Mouse (Mus musculus): ENCODE data around the gene Fam72a. TPM values are rescaled to one million over a fixed set of nuclear protein-coding genes. Genes with fewer than 3 reads are reported as not detected.

Gene Fam72a
- polyA plus RNA-seq, 1 experiment from 2014 or later, result 3.0 TPM

- Histone ChIP-seq H3K9me3 (ENCODE audit: control insufficient read depth, low read length) (no peaks in the 10 kb centered on the region), H3K27ac (ENCODE audit: low read depth, low read length) (no peak overlapping the region), H3K4me2 (ENCODE audit: low read depth) (no peak overlapping the region), H3K4me3 (ENCODE audit: low read depth, low read length) (no peak overlapping the region), H3K4me1 (ENCODE audit: control insufficient read depth, insufficient read depth, low read length) (no peaks in the 10 kb centered on the region), H3K9ac (ENCODE audit: low read length) (no peak overlapping the region), H3K36me3 (ENCODE audit: control insufficient read depth, insufficient read depth, low read length) (no peaks in the 10 kb centered on the region), H3K27me3 (ENCODE audit: control insufficient read depth, insufficient read depth, low read length) (no peaks in the 10 kb centered on the region)
- no peak for DNase-seq (ENCODE audit: low spot score)
- ATAC-seq (ENCODE audit: insufficient read depth, low FRiP score, low TSS enrichment), result no peak
- WGBS, result 84% methylated on average over 4 of the region's 4 CpGs
These were observed 33.5 kb upstream of the Fam72a start for GRCm38 (mm10) chr1:131493966-131494898.

GRCm38 (mm10) chr1:131498231-131498630, 29.5 kb upstream of the Fam72a start:
- H3K27me3 ChIP-seq (ENCODE audit: control insufficient read depth, insufficient read depth, low read length), result no peaks in the 10 kb centered on the region
- no peaks in the 10 kb centered on the region for H3K36me3 ChIP-seq (ENCODE audit: control insufficient read depth, insufficient read depth, low read length)
- H3K27ac ChIP-seq (ENCODE audit: low read depth, low read length), result no peak overlapping the region
- H3K4me2 ChIP-seq (ENCODE audit: low read depth), result no peak overlapping the region
- no peaks in the 10 kb centered on the region for H3K4me1 ChIP-seq (ENCODE audit: control insufficient read depth, insufficient read depth, low read length)
- 97% methylated on average over 1 of the region's 1 CpGs for WGBS
- no peaks in the 10 kb centered on the region for H3K9me3 ChIP-seq (ENCODE audit: control insufficient read depth, low read length)
- DNase-seq (ENCODE audit: low spot score), result no peak
- no peak for ATAC-seq (ENCODE audit: insufficient read depth, low FRiP score, low TSS enrichment)
- H3K4me3 ChIP-seq (ENCODE audit: low read depth, low read length), result no peak overlapping the region
- H3K9ac ChIP-seq (ENCODE audit: low read length), result no peak overlapping the region

GRCm38 (mm10) chr1:131501681-131502080, 26.0 kb upstream of the Fam72a start:
- Histone ChIP-seq H3K9me3 (ENCODE audit: control insufficient read depth, low read length) (no peaks in the 10 kb centered on the region), H3K27ac (ENCODE audit: low read depth, low read length) (no peak overlapping the region), H3K4me3 (ENCODE audit: low read depth, low read length) (no peak overlapping the region), H3K4me2 (ENCODE audit: low read depth) (no peak overlapping the region), H3K4me1 (ENCODE audit: control insufficient read depth, insufficient read depth, low read length) (no peaks in the 10 kb centered on the region), H3K36me3 (ENCODE audit: control insufficient read depth, insufficient read depth, low read length) (no peaks in the 10 kb centered on the region), H3K27me3 (ENCODE audit: control insufficient read depth, insufficient read depth, low read length) (no peaks in the 10 kb centered on the region), H3K9ac (ENCODE audit: low read length) (no peak overlapping the region)
- no peak for DNase-seq (ENCODE audit: low spot score)
- 86% methylated on average over 1 of the region's 1 CpGs for WGBS
- no peak for ATAC-seq (ENCODE audit: insufficient read depth, low FRiP score, low TSS enrichment)

GRCm38 (mm10) chr1:131511131-131511530, 16.6 kb upstream of the Fam72a start:
- DNase-seq (ENCODE audit: low spot score), result no peak
- Histone ChIP-seq H3K27me3 (ENCODE audit: control insufficient read depth, insufficient read depth, low read length) (no peaks in the 10 kb centered on the region), H3K36me3 (ENCODE audit: control insufficient read depth, insufficient read depth, low read length) (no peaks in the 10 kb centered on the region), H3K4me1 (ENCODE audit: control insufficient read depth, insufficient read depth, low read length) (no peaks in the 10 kb centered on the region), H3K4me3 (ENCODE audit: low read depth, low read length) (no peak overlapping the region), H3K27ac (ENCODE audit: low read depth, low read length) (no peak overlapping the region), H3K4me2 (ENCODE audit: low read depth) (no peak overlapping the region), H3K9me3 (ENCODE audit: control insufficient read depth, low read length) (no peaks in the 10 kb centered on the region), H3K9ac (ENCODE audit: low read length) (no peak overlapping the region)
- ATAC-seq (ENCODE audit: insufficient read depth, low FRiP score, low TSS enrichment), result no peak

- Histone ChIP-seq H3K9ac (ENCODE audit: low read length) (no peak overlapping the region), H3K9me3 (ENCODE audit: control insufficient read depth, low read length) (no peaks in the 10 kb centered on the region), H3K4me2 (ENCODE audit: low read depth) (no peak overlapping the region), H3K27me3 (ENCODE audit: control insufficient read depth, insufficient read depth, low read length) (no peaks in the 10 kb centered on the region), H3K4me1 (ENCODE audit: control insufficient read depth, insufficient read depth, low read length) (no peaks in the 10 kb centered on the region), H3K27ac (ENCODE audit: low read depth, low read length) (no peak overlapping the region), H3K4me3 (ENCODE audit: low read depth, low read length) (no peak overlapping the region), H3K36me3 (ENCODE audit: control insufficient read depth, insufficient read depth, low read length) (no peaks in the 10 kb centered on the region)
- DNase-seq (ENCODE audit: low spot score) (no peak), ATAC-seq (ENCODE audit: insufficient read depth, low FRiP score, low TSS enrichment) (no peak)
- WGBS, result 78% methylated on average over 3 of the region's 3 CpGs
These were observed 15.8 kb upstream of the Fam72a start for GRCm38 (mm10) chr1:131511661-131512500.

GRCm38 (mm10) chr1:131513136-131513535, 14.6 kb upstream of the Fam72a start:
- H3K9me3 ChIP-seq (ENCODE audit: control insufficient read depth, low read length), result no peaks in the 10 kb centered on the region
- DNase-seq (ENCODE audit: low spot score), result no peak
- H3K27ac ChIP-seq (ENCODE audit: low read depth, low read length), result no peak overlapping the region
- no peaks in the 10 kb centered on the region for H3K4me1 ChIP-seq (ENCODE audit: control insufficient read depth, insufficient read depth, low read length)
- no peak overlapping the region for H3K4me2 ChIP-seq (ENCODE audit: low read depth)
- no peaks in the 10 kb centered on the region; the same call in 1 of the 2 replicates for H3K36me3 ChIP-seq (ENCODE audit: control insufficient read depth, insufficient read depth, low read length)
- WGBS, result 89% methylated on average over 2 of the region's 2 CpGs
- no peaks in the 10 kb centered on the region for H3K27me3 ChIP-seq (ENCODE audit: control insufficient read depth, insufficient read depth, low read length)
- ATAC-seq (ENCODE audit: insufficient read depth, low FRiP score, low TSS enrichment), result no peak
- no peak overlapping the region for H3K4me3 ChIP-seq (ENCODE audit: low read depth, low read length)
- no peak overlapping the region for H3K9ac ChIP-seq (ENCODE audit: low read length)

- ATAC-seq (ENCODE audit: insufficient read depth, low FRiP score, low TSS enrichment) (no peak), DNase-seq (ENCODE audit: low spot score) (no peak)
- no peaks in the 10 kb centered on the region; the same call in 1 of the 2 replicates for H3K36me3 ChIP-seq (ENCODE audit: control insufficient read depth, insufficient read depth, low read length)
- H3K27me3 ChIP-seq (ENCODE audit: control insufficient read depth, insufficient read depth, low read length), result no peaks in the 10 kb centered on the region
- WGBS, result 78% methylated on average over 1 of the region's 1 CpGs
- no peaks in the 10 kb centered on the region for H3K9me3 ChIP-seq (ENCODE audit: control insufficient read depth, low read length)
- no peak overlapping the region for H3K27ac ChIP-seq (ENCODE audit: low read depth, low read length)
- no peak overlapping the region for H3K4me2 ChIP-seq (ENCODE audit: low read depth)
- no peaks in the 10 kb centered on the region for H3K4me1 ChIP-seq (ENCODE audit: control insufficient read depth, insufficient read depth, low read length)
- H3K4me3 ChIP-seq (ENCODE audit: low read depth, low read length), result no peak overlapping the region
- no peak overlapping the region for H3K9ac ChIP-seq (ENCODE audit: low read length)
These were observed 13.5 kb upstream of the Fam72a start for GRCm38 (mm10) chr1:131514197-131514596.

GRCm38 (mm10) chr1:131516588-131516987, 11.1 kb upstream of the Fam72a start:
- Histone ChIP-seq H3K27ac (ENCODE audit: low read depth, low read length) (no peak overlapping the region), H3K27me3 (ENCODE audit: control insufficient read depth, insufficient read depth, low read length) (no peaks in the 10 kb centered on the region), H3K4me2 (ENCODE audit: low read depth) (no peak overlapping the region), H3K9me3 (ENCODE audit: control insufficient read depth, low read length) (no peaks in the 10 kb centered on the region), H3K36me3 (ENCODE audit: control insufficient read depth, insufficient read depth, low read length) (no peaks in the 10 kb centered on the region; the same call in 1 of the 2 replicates), H3K9ac (ENCODE audit: low read length) (no peak overlapping the region), H3K4me3 (ENCODE audit: low read depth, low read length) (no peak overlapping the region), H3K4me1 (ENCODE audit: control insufficient read depth, insufficient read depth, low read length) (peaks cover 2% of the 10 kb centered on the region; the same call in 1 of the 2 replicates)
- DNase-seq (ENCODE audit: low spot score) (no peak), ATAC-seq (ENCODE audit: insufficient read depth, low FRiP score, low TSS enrichment) (no peak)
- 91% methylated on average over 3 of the region's 3 CpGs for WGBS

Data from neural tube, embryonic 11.5 days (tissue).